Mouse (Mus musculus) right cerebral cortex, postnatal 10 days (tissue): Measurements from ENCODE around the gene Serf2.
"Not testable (repeated sequence)": the region's sequence is repeated elsewhere in the genome, so short reads cannot be mapped to it uniquely, and the experiment has no call there.

Source experiments
- DNase-seq, 2 experiments: peaks; one replicate each; pipeline ENCODE4 v3.0.0; 2021; ENCODE audit warnings: low spot score in 2 of 2

Gene Serf2

DNA sequence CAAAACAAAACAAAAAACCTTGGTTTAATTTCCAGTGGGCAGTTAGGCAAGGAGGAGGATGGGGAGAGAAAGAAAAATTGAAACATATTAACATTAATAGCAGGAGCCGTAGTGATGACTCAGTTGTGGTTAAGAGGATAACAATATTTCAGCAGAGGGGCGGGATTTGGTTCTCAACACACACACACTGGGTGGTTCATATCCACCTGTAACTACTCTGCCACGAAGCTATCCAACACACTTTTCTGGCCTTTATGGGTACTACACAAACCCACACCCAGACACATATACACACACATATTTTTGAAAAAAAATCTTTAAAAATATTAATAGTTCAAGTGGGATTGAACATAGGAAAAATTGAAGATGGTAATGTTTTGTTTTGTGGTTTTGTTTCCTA is 2.0 kb upstream of the Serf2 start:
- no peak for DNase-seq

- peak; percentile 63 to 64 for DNase-seq
These were observed 859 bp upstream of the Serf2 start for GRCm38 (mm10) chr2:121448136-121448535.

DNA sequence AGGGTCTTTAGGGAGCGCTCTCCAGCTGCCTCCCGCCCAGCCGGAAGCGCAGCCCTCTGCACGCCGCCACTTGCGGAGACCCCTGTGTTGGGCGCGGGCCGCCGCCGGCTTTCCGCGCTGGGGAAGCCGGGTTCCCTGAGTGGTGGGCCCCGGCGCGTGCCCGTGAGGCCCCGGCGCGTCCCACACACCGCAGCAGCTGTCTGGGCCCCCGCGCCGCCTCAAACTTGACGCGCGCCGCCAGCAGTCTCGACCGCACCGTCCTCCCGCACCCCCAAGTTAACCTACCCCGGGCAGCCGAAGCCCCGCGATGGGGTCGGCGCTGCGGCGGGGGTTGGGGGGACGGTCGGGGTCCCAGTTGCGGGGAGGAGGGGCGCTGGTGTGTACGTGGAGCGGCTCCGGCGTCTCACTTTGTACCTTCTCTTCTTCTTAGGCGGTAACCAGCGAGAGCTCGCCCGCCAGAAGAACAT is 583 bp downstream of the Serf2 start:
- DNase-seq = no peak

DNA sequence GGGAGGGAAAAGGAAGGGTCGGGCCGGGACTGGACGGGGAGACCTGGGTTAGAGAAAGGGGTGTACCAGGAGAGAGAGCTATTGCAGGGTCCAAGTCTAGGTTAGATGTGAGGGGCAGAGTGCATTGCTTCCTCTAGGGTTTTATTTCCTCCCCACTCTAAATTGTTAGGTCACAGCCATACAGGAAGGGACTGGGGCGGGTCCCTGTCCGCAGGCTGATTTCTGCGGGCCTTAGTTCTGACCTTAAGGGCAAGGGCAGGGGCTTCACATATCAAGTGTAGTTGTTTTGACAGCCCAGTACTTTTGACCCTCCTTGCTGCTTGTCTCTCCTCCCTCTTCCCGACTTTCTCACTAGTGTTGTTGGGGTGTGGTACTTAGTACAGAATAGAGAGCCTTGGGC is 1.1 kb downstream of the Serf2 start:
- DNase-seq = no peak

DNA sequence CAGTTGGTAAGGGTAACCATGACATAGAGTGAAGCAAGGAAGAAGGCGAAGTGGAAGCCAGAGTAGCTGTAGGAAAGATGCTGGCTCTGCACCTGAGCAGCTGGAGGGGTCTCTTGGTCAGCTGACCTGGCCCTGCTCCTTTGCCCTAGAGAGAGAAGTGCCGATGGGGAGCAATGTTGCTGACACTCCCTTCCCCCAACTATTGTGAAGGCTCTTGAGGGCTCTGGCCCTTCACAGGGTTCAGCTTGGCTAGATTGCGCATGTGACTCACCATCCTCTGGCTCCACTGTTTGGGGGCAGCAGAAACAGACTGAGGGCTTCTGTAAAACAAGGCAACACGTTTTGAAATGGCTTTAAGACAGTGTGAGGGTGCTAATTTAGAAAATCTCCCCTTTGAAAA is 3.4 kb downstream of the Serf2 start:
- no peak for DNase-seq

- DNase-seq = no peak
These were observed 4.0 kb downstream of the Serf2 start, which contains the start of gene Hypk for GRCm38 (mm10) chr2:121452990-121453389. Gene Hypk (plus strand): TSS chr2:121453290.

- DNase-seq = no peak
These were observed 4.9 kb downstream of the Serf2 start for GRCm38 (mm10) chr2:121453917-121454316.

- DNase-seq = no peak
These were observed 6.5 kb downstream of the Serf2 start for GRCm38 (mm10) chr2:121455534-121455933.

GRCm38 (mm10) chr2:121456692-121457642 is 8.0 kb downstream of the Serf2 start, which contains the start of gene Serinc4:
Gene Serinc4 (minus strand): TSS chr2:121456781.
- peak; percentile 90 to 91 for DNase-seq

- no peak for DNase-seq
These were observed 11.1 kb downstream of the Serf2 start for GRCm38 (mm10) chr2:121460071-121460470.

GRCm38 (mm10) chr2:121468982-121469381 is 20.0 kb downstream of the Serf2 start:
- not testable (repeated sequence) for DNase-seq

- not testable (repeated sequence) for DNase-seq
These were observed 23.8 kb downstream of the Serf2 start for GRCm38 (mm10) chr2:121472783-121473182.

DNA sequence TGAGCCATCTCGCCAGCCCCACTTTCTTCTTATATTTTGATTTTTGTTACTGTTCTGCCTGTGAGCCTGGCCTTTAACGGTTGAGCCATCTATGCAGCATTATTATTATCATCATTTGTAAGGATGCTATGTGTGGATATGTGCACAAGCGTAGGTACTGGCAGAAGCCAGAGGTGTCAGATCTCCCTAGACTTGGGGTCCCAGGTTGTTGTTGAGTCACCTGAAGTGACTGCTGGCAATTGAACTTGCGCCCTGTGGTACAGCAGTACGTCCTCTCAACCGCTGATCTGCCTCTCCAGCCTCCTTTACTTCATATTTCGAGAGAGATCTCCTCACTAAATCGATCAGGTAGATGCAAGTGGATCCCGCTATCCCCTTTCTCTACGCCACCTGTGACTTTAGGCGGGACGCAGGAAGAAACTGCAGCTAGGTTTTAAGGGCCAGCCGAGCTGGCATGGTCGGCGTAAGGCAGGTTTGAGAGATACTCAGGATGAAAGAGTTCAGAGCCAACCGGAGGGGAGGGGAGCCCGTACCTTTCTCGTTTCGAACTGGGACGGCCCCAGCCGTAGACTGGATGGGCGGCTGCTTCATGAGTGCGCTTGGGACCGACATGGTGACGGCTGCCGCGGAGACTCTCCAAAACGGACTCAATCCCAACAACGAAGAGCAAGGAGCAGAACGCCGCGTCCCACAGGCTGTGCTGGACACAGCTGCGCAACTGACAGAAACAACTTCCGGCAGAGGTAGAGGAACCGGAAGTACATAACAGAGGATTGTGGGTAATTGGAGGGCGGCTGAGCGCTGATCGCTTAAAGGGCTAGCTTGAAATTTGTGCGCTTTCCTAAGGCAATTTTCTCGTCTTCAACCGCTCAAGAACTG is 24.5 kb downstream of the Serf2 start, which contains the start of gene Mfap1b:
Gene Mfap1b, minus strand, starts transcription at position 767 of the 879 bp plus-strand sequence.
- peak; percentile 89 to 92 for DNase-seq

GRCm38 (mm10) chr2:121474180-121474535 is 25.2 kb downstream of the Serf2 start:
- no peak for DNase-seq

- not testable (repeated sequence) for DNase-seq
These were observed 26.3 kb downstream of the Serf2 start for GRCm38 (mm10) chr2:121475306-121475705.

- DNase-seq = no peak
These were observed 28.7 kb downstream of the Serf2 start for GRCm38 (mm10) chr2:121477491-121478266.

GRCm38 (mm10) chr2:121480498-121480897 is 31.5 kb downstream of the Serf2 start:
- no peak for DNase-seq

DNA sequence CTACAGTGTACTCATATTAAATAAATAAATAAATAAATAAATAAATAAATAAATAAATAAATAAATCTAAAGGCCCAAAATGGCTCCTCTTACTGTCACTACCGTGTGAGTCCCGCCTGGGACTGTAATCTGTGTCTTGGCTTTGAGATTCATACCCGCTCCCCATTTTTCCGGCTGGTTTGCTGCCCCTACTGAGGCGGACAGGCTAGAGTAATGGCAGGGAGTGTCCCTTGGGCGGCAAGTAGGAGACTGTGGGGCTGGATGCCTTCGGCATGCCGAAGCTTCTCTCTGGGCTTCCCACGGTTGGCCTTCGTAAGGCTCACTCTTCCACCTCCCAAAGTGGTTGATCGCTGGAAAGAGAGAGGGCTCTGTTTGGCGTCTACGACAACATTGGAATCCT is 31.9 kb downstream of the Serf2 start:
- not testable (repeated sequence) for DNase-seq

DNA sequence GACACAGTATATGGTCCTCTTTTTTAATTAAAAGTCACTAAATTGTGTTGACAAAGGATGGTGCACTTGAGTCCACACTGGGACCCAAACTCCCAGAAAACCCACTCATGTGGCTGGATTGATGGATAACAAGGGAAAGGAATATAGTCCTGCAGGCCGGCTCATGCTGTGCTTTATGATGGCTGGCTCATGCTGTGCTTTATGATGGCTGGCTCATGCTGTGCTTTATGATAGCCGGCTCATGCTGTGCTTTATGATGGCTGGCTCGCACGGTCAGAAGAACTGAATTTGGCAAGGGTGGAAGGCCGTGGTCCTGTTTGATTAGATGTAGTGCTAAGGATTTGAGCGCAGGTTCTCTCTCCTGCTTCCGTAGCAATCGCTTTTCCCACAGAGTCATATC is 34.6 kb downstream of the Serf2 start:
- no peak for DNase-seq

DNA sequence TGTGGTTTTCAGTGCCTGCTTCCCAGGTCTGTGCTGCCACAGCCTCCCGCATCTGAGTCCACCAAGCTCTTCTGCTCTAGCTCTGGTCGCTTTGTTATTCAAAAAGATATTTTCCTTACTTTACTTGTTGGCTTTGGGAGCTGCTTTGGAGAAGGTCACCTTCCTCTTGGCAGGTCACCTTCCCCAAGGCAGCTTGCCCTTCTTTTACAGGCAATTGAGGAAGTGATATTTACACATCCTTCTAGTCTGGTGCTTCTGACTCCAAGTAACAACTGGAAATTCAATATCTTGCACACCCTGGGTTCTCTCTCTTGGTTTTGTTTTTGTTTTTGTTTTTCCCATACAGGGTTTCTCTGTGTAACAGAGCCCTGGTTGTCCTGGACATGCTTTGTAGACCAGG is 35.4 kb downstream of the Serf2 start:
- DNase-seq = not testable (repeated sequence)

- not testable (repeated sequence) for DNase-seq
These were observed 52.6 kb downstream of the Serf2 start for GRCm38 (mm10) chr2:121501550-121501949.
